Mouse (Mus musculus): Measurements from ENCODE around the gene Emilin2. TPM values are rescaled to one million over a fixed set of nuclear protein-coding genes. Genes with fewer than 3 reads are reported as not detected.

The Emilin2 gene
- polyA plus RNA-seq, 1 experiment from 2014 or later: 1.5 TPM

GRCm38 (mm10) chr17:71240811-71241210 lies 71.0 kb downstream of the Emilin2 start:
- ATAC-seq: no peak
- H3K9ac ChIP-seq: no peak overlapping the region
- H3K4me1 ChIP-seq: no peaks in the 10 kb centered on the region
- no peak overlapping the region for H3K4me2 ChIP-seq
- no peaks in the 10 kb centered on the region for H3K27me3 ChIP-seq
- WGBS: 94% methylated on average over 9 of the region's 9 CpGs
- no peak overlapping the region for H3K4me3 ChIP-seq
- peaks cover 87% of the 10 kb centered on the region for H3K36me3 ChIP-seq (ENCODE audit: poor library complexity, severe bottlenecking)
- H3K27ac ChIP-seq: no peak overlapping the region
- H3K9me3 ChIP-seq (replicated peaks): no peaks in the 10 kb centered on the region

DNA sequence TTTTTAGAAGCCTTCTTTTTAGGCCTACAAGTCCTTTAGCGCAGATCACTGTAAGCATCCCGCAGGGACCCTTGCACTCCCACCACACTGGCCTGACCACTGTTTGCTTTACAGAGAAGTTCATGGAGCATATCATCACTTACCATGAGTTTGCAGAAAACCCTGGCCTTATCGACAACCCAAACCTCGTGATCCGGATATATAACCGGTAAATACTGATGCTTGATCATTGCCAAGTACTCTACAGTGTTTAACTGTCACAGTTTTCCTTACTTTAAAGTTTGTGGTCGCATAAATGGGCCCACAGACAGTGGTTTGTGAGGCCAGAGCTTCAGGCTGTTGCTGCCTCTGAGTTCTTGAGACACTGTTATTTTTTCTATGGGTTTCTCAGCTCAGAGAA lies 73.3 kb downstream of the Emilin2 start:
- WGBS: 95% methylated on average over 7 of the region's 7 CpGs
- no peak for ATAC-seq
- H3K27ac ChIP-seq: no peak overlapping the region
- H3K4me2 ChIP-seq: no peak overlapping the region
- H3K4me1 ChIP-seq: no peaks in the 10 kb centered on the region
- no peaks in the 10 kb centered on the region for H3K27me3 ChIP-seq
- peaks cover 74% of the 10 kb centered on the region for H3K36me3 ChIP-seq (ENCODE audit: poor library complexity, severe bottlenecking)
- no peaks in the 10 kb centered on the region for H3K9me3 ChIP-seq (replicated peaks)
- no peak overlapping the region for H3K4me3 ChIP-seq
- H3K9ac ChIP-seq: no peak overlapping the region

DNA sequence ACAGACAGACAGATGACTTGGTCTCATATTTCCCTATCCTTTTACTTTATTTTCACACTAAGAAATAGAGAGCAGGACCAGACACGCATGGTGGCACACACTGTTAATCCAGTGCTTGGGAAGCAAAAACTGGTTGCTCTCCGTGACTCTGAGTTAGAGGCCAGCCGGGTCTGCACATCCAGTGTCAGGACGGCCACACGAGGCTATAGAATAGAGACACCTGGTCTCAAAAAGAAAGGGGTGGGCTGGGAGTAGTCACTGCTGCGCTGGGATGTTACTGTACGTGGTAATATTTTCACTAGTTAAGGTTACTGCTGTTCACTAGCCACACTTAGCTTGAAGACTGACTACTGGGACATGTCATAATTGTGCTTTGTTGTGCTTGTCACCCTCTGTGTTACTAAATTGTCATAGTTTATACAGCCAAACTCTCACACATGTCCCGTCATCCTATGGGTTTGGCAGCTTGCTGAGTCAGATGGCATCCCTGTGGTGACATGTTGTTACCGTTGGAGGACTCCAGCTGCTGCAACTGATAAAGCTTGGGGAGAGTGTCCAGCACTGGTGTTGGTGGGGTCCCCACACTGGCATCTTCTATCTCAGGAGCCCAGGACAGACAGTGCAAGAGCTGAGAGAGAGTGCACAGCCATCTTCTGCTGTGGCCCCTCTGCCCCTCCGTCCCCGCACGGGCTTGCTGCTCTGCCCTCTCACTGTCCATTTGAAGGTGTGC lies 76.4 kb downstream of the Emilin2 start:
- H3K36me3 ChIP-seq (ENCODE audit: poor library complexity, severe bottlenecking): peaks cover 61% of the 10 kb centered on the region
- no peaks in the 10 kb centered on the region for H3K4me1 ChIP-seq
- ATAC-seq: no peak
- H3K27ac ChIP-seq: no peak overlapping the region
- H3K4me3 ChIP-seq: no peak overlapping the region
- H3K9me3 ChIP-seq (replicated peaks): no peaks in the 10 kb centered on the region
- WGBS: 90% methylated on average over 12 of the region's 12 CpGs
- H3K27me3 ChIP-seq: no peaks in the 10 kb centered on the region
- no peak overlapping the region for H3K4me2 ChIP-seq
- no peak overlapping the region for H3K9ac ChIP-seq

DNA sequence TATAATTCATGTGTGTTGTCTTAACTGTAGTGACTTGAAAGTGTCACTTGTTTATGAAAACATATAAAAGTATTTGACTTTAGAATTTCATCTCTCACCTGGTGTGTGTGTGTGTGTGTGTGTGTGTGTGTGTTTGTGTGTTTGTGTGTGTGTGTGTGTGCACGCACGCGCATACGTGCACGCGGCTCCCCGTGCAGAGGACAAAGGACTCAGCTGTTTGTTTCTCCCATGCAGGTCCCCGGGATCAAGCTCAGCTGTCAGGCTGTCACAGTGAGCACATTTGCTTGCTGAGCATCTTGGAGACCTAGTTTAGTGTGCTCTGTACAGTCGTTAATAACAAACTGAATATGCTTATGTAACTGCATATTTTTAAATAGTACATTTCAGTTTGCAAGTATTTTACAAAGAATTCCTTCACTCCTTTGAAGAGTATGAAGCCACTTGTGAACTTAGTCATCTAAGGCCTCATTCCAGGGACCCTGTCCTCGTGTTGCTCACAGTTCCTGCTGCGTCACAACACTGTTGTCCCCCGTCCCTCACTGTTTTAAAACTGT lies 77.7 kb downstream of the Emilin2 start:
- 91% methylated on average over 12 of the region's 12 CpGs for WGBS
- Histone ChIP-seq H3K9ac (no peak overlapping the region), H3K36me3 (ENCODE audit: poor library complexity, severe bottlenecking) (peaks cover 53% of the 10 kb centered on the region)

DNA sequence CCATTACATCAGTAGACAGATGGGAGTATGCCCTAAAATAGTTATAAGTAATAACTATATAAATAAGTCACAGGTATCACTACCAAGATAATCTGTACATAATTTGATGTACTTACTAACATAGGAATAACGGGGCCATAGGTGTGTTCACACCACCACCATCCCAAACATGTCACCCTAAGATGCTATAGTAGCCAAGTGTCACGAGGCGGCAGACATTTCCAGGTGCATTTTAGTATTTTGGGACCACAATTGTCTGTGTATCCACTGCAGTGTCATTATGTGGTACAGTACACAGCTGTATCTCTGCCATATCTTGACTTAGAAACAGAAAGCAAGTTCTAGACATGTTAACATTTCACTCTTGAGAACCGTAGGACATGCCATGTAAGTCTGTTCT lies 78.6 kb downstream of the Emilin2 start:
- Histone ChIP-seq H3K27me3 (no peaks in the 10 kb centered on the region), H3K4me2 (no peak overlapping the region), H3K27ac (no peak overlapping the region), H3K9ac (no peak overlapping the region), H3K9me3 (replicated peaks) (no peaks in the 10 kb centered on the region), H3K4me1 (no peaks in the 10 kb centered on the region), H3K36me3 (ENCODE audit: poor library complexity, severe bottlenecking) (peaks cover 44% of the 10 kb centered on the region), H3K4me3 (no peak overlapping the region)
- no peak for ATAC-seq
- WGBS: 99% methylated on average over 4 of the region's 4 CpGs

More for the DNA sequence above, 77.7 kb downstream of the Emilin2 start:
- no peaks in the 10 kb centered on the region for H3K4me1 ChIP-seq
- no peaks in the 10 kb centered on the region for H3K27me3 ChIP-seq
- H3K27ac ChIP-seq: no peak overlapping the region
- H3K4me2 ChIP-seq: no peak overlapping the region
- no peak for ATAC-seq
- H3K9me3 ChIP-seq (replicated peaks): no peaks in the 10 kb centered on the region
- no peak overlapping the region for H3K4me3 ChIP-seq

DNA sequence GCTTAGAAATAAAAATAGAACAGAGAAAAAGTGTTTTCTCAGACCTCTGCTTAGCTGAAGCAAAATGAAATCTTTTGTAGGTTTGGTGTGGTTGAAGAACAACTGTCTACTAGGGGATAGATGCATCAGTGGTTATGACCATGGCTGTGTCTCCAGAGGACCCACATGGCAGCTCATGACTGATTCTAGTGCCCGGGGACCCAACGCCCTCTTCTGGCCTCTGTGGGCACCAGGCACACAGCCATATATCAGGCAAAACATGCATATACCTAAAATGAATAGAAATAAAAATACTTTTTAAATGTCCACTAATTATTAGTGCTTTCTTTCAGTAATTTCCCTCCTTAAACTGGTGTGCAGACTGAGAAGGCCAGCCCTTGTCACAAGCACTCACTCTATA lies 79.8 kb downstream of the Emilin2 start:
- H3K4me2 ChIP-seq: no peak overlapping the region
- H3K4me3 ChIP-seq: no peak overlapping the region
- 93% methylated on average over 2 of the region's 2 CpGs for WGBS
- no peaks in the 10 kb centered on the region for H3K9me3 ChIP-seq (replicated peaks)
- no peak for ATAC-seq
- H3K4me1 ChIP-seq: no peaks in the 10 kb centered on the region
- no peak overlapping the region for H3K9ac ChIP-seq
- peaks cover 33% of the 10 kb centered on the region for H3K36me3 ChIP-seq (ENCODE audit: poor library complexity, severe bottlenecking)
- H3K27ac ChIP-seq: no peak overlapping the region
- H3K27me3 ChIP-seq: no peaks in the 10 kb centered on the region

GRCm38 (mm10) chr17:71230108-71230709 lies 81.6 kb downstream of the Emilin2 start:
- Histone ChIP-seq H3K27me3 (no peaks in the 10 kb centered on the region), H3K4me1 (no peaks in the 10 kb centered on the region), H3K4me3 (no peak overlapping the region), H3K27ac (no peak overlapping the region), H3K9me3 (replicated peaks) (no peaks in the 10 kb centered on the region), H3K36me3 (ENCODE audit: poor library complexity, severe bottlenecking) (peaks cover 26% of the 10 kb centered on the region), H3K4me2 (no peak overlapping the region), H3K9ac (no peak overlapping the region)
- WGBS: 73% methylated on average over 9 of the region's 9 CpGs
- 0 out of 2 replicates have a peak, but pooled peaks have one; percentile 48 for ATAC-seq

DNA sequence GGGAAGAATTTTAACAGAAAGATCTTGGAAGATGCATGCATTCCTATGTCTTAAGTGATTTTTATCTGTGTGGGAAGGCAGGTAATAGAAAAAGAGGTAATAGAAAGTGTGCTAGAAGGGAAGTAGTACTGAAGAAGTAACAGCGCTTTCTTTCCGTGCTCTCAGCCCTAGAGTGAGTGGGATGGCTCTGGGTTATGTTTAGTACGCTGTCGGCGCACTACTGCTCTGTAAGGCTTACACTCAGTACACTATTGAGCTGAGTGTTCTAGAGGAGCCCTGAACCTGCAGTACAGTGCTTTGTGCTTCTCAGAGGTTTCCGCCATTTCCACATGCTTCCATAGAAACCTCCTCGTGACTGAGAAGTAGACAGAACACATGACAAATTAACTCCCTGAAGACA lies 83.1 kb downstream of the Emilin2 start:
- H3K27me3 ChIP-seq: no peaks in the 10 kb centered on the region
- no peak overlapping the region for H3K4me2 ChIP-seq
- H3K4me1 ChIP-seq: no peaks in the 10 kb centered on the region
- no peaks in the 10 kb centered on the region for H3K9me3 ChIP-seq (replicated peaks)
- H3K9ac ChIP-seq: no peak overlapping the region
- no peak overlapping the region for H3K27ac ChIP-seq
- WGBS: 88% methylated on average over 7 of the region's 7 CpGs
- no peak overlapping the region for H3K4me3 ChIP-seq
- peaks cover 31% of the 10 kb centered on the region for H3K36me3 ChIP-seq (ENCODE audit: poor library complexity, severe bottlenecking)
- no peak for ATAC-seq

- Histone ChIP-seq H3K9me3 (replicated peaks) (no peaks in the 10 kb centered on the region), H3K4me3 (no peak overlapping the region), H3K4me2 (no peak overlapping the region), H3K36me3 (ENCODE audit: poor library complexity, severe bottlenecking) (peaks cover 24% of the 10 kb centered on the region), H3K27ac (no peak overlapping the region), H3K27me3 (no peaks in the 10 kb centered on the region), H3K4me1 (no peaks in the 10 kb centered on the region), H3K9ac (no peak overlapping the region)
- WGBS: 87% methylated on average over 9 of the region's 9 CpGs
- no peak for ATAC-seq
Measured at GRCm38 (mm10) chr17:71227128-71227895, 84.5 kb downstream of the Emilin2 start.

GRCm38 (mm10) chr17:71225091-71225490 lies 86.7 kb downstream of the Emilin2 start:
- no peaks in the 10 kb centered on the region for H3K9me3 ChIP-seq (replicated peaks)
- no peak overlapping the region for H3K4me2 ChIP-seq
- no peak overlapping the region for H3K27ac ChIP-seq
- no peak overlapping the region for H3K9ac ChIP-seq
- H3K36me3 ChIP-seq (ENCODE audit: poor library complexity, severe bottlenecking): peaks cover 11% of the 10 kb centered on the region; the same call in 1 of the 2 replicates
- no peaks in the 10 kb centered on the region for H3K27me3 ChIP-seq
- ATAC-seq: 0 out of 2 replicates have a peak, but pooled peaks have one; percentile 50
- no peak overlapping the region for H3K4me3 ChIP-seq
- H3K4me1 ChIP-seq: no peaks in the 10 kb centered on the region
- WGBS: 24% methylated on average over 5 of the region's 5 CpGs

DNA sequence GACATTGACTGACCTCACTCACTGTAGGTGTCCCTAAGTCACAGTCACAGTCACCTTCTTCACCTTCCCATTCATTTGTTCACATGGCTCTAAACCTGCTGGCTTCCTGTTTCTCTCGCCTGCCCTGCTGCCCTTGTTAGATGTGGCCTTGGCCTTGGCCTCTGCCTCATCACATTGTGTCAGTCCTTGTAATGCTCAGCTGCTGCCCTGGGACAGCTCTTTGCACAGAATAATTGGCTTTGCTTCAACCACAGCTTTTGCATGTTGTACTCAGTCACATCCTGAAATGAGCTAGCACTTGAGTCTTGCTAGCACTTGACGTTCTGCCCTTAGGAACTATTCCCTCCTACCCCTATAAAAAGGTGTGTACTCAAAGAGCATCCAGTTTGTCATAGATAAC lies 87.3 kb downstream of the Emilin2 start:
- Histone ChIP-seq H3K4me1 (no peaks in the 10 kb centered on the region), H3K9me3 (replicated peaks) (no peaks in the 10 kb centered on the region), H3K4me3 (no peak overlapping the region), H3K9ac (no peak overlapping the region), H3K36me3 (ENCODE audit: poor library complexity, severe bottlenecking) (peaks cover 8% of the 10 kb centered on the region; the same call in 1 of the 2 replicates), H3K27me3 (no peaks in the 10 kb centered on the region), H3K27ac (no peak overlapping the region), H3K4me2 (no peak overlapping the region)
- no peak for ATAC-seq
- WGBS: 81% methylated on average over 2 of the region's 2 CpGs

DNA sequence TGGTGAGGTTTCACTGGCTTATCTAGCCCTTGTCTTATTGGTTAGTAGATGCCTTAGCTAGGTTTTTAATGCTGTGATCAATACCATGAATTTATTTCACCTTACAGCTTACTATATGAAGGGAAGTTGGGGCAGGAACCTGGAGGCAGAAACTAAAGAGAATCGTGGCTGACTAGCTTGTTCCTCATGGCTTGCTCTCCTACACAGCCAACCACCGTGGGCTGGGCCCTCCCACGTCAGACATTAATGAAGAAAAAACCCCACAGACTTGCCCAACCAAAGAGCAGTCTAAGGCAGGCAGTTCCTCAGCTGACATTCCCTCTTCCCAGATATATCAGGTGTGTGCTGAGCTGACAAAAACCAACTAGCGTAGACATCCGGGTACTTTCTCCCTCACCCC lies 88.1 kb downstream of the Emilin2 start:
- Histone ChIP-seq H3K4me3 (no peak overlapping the region), H3K4me1 (no peaks in the 10 kb centered on the region), H3K9ac (no peak overlapping the region), H3K27me3 (no peaks in the 10 kb centered on the region), H3K27ac (no peak overlapping the region), H3K36me3 (ENCODE audit: poor library complexity, severe bottlenecking) (peaks cover 8% of the 10 kb centered on the region; the same call in 1 of the 2 replicates), H3K9me3 (replicated peaks) (no peaks in the 10 kb centered on the region), H3K4me2 (no peak overlapping the region)
- ATAC-seq: no peak
- WGBS: 86% methylated on average over 5 of the region's 5 CpGs
